Mouse (Mus musculus) liver, embryonic 12.5 days (tissue): Measurements from ENCODE around the gene Rbfox1. TPM values are rescaled to one million over a fixed set of nuclear protein-coding genes. Genes with fewer than 3 reads are reported as not detected.

Source experiments
- ATAC-seq: fragments of 200-750 bp; cut with Nextera tagmentation; 2 replicates; pipeline ENCODE4 v1.8.0; 2017; ENCODE audit warnings: moderate number of reproducible peaks, mild to moderate bottlenecking, moderate library complexity
- H3K27ac ChIP-seq: fragments of 300-500 bp; sonication (generic); 2 replicates; pipeline ENCODE4 v1.5.1; 2016; ENCODE audit warnings: mild to moderate bottlenecking
- H3K27me3 ChIP-seq: fragments of 300-500 bp; sonication (generic); replicated peaks from 2 replicates; pipeline ENCODE4 v1.6.1; 2016; ENCODE audit warnings: mild to moderate bottlenecking, moderate library complexity
- H3K36me3 ChIP-seq: fragments of 300-500 bp; sonication (generic); 2 replicates; pipeline ENCODE4 v1.6.1; 2016; ENCODE audit warnings: mild to moderate bottlenecking, moderate library complexity
- H3K4me1 ChIP-seq: fragments of 300-500 bp; sonication (generic); 2 replicates; pipeline ENCODE4 v1.6.1; 2016
- H3K4me2 ChIP-seq: fragments of 300-500 bp; sonication (generic); 2 replicates; pipeline ENCODE4 v1.6.1; 2016; ENCODE audit warnings: mild to moderate bottlenecking, moderate library complexity
- H3K4me3 ChIP-seq: fragments of 300-500 bp; sonication (generic); 2 replicates; pipeline ENCODE4 v1.5.1; 2016; ENCODE audit warnings: mild to moderate bottlenecking, moderate library complexity
- H3K9ac ChIP-seq: fragments of 300-500 bp; sonication (generic); 2 replicates; pipeline ENCODE4 v1.6.1; 2016; ENCODE audit warnings: mild to moderate bottlenecking, moderate library complexity
- H3K9me3 ChIP-seq: fragments of 300-500 bp; sonication (generic); replicated peaks from 2 replicates; pipeline ENCODE4 v1.6.1; 2016; ENCODE audit warnings: mild to moderate bottlenecking, moderate library complexity
- WGBS: fragments of 180-500 bp; shearing (Covaris S2); methylation state at CpG from one replicate; pipeline ENCODE4 v1.1.7; 2016; ENCODE audit not compliant: insufficient replicate concordance; 5-methylcytosine and 5-hydroxymethylcytosine counted together
- polyA plus RNA-seq: library from polyadenylated mRNA; unstranded; fragments of >200 nt; fragmentation: Nextera tagmentation; extraction: Ambion mirVana; gene quantifications from 2 replicates; pipeline ENCODE4 v1.2.1, GENCODE M21; 2016

The Rbfox1 gene
- polyA plus RNA-seq, 1 experiment from 2014 or later = 0.21 TPM

- 59% methylated on average over 6 of the region's 6 CpGs for WGBS
Measured at GRCm38 (mm10) chr16:7075749-7076148, 1190.6 kb downstream of the Rbfox1 start.

GRCm38 (mm10) chr16:7076305-7076704 lies 1191.2 kb downstream of the Rbfox1 start:
- no peak overlapping the region for H3K4me2 ChIP-seq
- H3K4me3 ChIP-seq = no peak overlapping the region
- H3K27me3 ChIP-seq = no peaks in the 10 kb centered on the region
- WGBS = 56% methylated on average over 1 of the region's 1 CpGs
- H3K4me1 ChIP-seq = no peaks in the 10 kb centered on the region
- H3K9me3 ChIP-seq = no peaks in the 10 kb centered on the region
- H3K27ac ChIP-seq = no peak overlapping the region
- no peaks in the 10 kb centered on the region for H3K36me3 ChIP-seq
- H3K9ac ChIP-seq = no peak overlapping the region
- ATAC-seq = no peak

More at GRCm38 (mm10) chr16:7075749-7076148, 1190.6 kb downstream of the Rbfox1 start:
- no peak overlapping the region for H3K27ac ChIP-seq
- H3K9me3 ChIP-seq = no peaks in the 10 kb centered on the region
- no peak for ATAC-seq
- H3K27me3 ChIP-seq = no peaks in the 10 kb centered on the region
- no peak overlapping the region for H3K4me3 ChIP-seq
- no peak overlapping the region for H3K4me2 ChIP-seq
- H3K9ac ChIP-seq = no peak overlapping the region
- H3K36me3 ChIP-seq = no peaks in the 10 kb centered on the region
- no peaks in the 10 kb centered on the region for H3K4me1 ChIP-seq

- no peak overlapping the region for H3K4me3 ChIP-seq
- no peak overlapping the region for H3K9ac ChIP-seq
- H3K36me3 ChIP-seq = no peaks in the 10 kb centered on the region
- no peaks in the 10 kb centered on the region for H3K9me3 ChIP-seq
- no peaks in the 10 kb centered on the region for H3K27me3 ChIP-seq
- H3K4me1 ChIP-seq = no peaks in the 10 kb centered on the region
- H3K27ac ChIP-seq = no peak overlapping the region
- no peak for ATAC-seq
- no peak overlapping the region for H3K4me2 ChIP-seq
- 74% methylated on average over 3 of the region's 3 CpGs for WGBS
Measured at GRCm38 (mm10) chr16:7076707-7077106, 1191.6 kb downstream of the Rbfox1 start.

GRCm38 (mm10) chr16:7081074-7081568 lies 1196.0 kb downstream of the Rbfox1 start:
- no peaks in the 10 kb centered on the region for H3K4me1 ChIP-seq
- 55% methylated on average over 3 of the region's 3 CpGs for WGBS

GRCm38 (mm10) chr16:7081684-7082255 lies 1196.6 kb downstream of the Rbfox1 start:
- Histone ChIP-seq H3K9ac (no peak overlapping the region), H3K4me2 (no peak overlapping the region), H3K4me3 (no peak overlapping the region), H3K4me1 (no peaks in the 10 kb centered on the region), H3K27me3 (no peaks in the 10 kb centered on the region), H3K27ac (no peak overlapping the region), H3K9me3 (no peaks in the 10 kb centered on the region), H3K36me3 (no peaks in the 10 kb centered on the region)
- 68% methylated on average over 5 of the region's 5 CpGs for WGBS
- no peak for ATAC-seq

More at GRCm38 (mm10) chr16:7081074-7081568, 1196.0 kb downstream of the Rbfox1 start:
- ATAC-seq = no peak
- no peak overlapping the region for H3K4me2 ChIP-seq
- H3K4me3 ChIP-seq = no peak overlapping the region
- no peaks in the 10 kb centered on the region for H3K9me3 ChIP-seq
- no peak overlapping the region for H3K27ac ChIP-seq
- H3K9ac ChIP-seq = no peak overlapping the region
- H3K36me3 ChIP-seq = no peaks in the 10 kb centered on the region
- no peaks in the 10 kb centered on the region for H3K27me3 ChIP-seq

- ATAC-seq = no peak
- no peak overlapping the region for H3K4me2 ChIP-seq
- no peak overlapping the region for H3K4me3 ChIP-seq
- no peaks in the 10 kb centered on the region for H3K27me3 ChIP-seq
- WGBS = 58% methylated on average over 2 of the region's 2 CpGs
- H3K36me3 ChIP-seq = no peaks in the 10 kb centered on the region
- no peak overlapping the region for H3K27ac ChIP-seq
- H3K9me3 ChIP-seq = no peaks in the 10 kb centered on the region
- no peak overlapping the region for H3K9ac ChIP-seq
- H3K4me1 ChIP-seq = no peaks in the 10 kb centered on the region
Measured at GRCm38 (mm10) chr16:7083937-7084336, 1198.8 kb downstream of the Rbfox1 start.

- no peaks in the 10 kb centered on the region for H3K9me3 ChIP-seq
- WGBS = 65% methylated on average over 10 of the region's 10 CpGs
- no peaks in the 10 kb centered on the region for H3K36me3 ChIP-seq
- ATAC-seq = no peak
- H3K27ac ChIP-seq = no peak overlapping the region
- no peaks in the 10 kb centered on the region for H3K27me3 ChIP-seq
- H3K4me3 ChIP-seq = no peak overlapping the region
- no peak overlapping the region for H3K9ac ChIP-seq
- no peak overlapping the region for H3K4me2 ChIP-seq
- H3K4me1 ChIP-seq = no peaks in the 10 kb centered on the region
Measured at GRCm38 (mm10) chr16:7088601-7089430, 1203.7 kb downstream of the Rbfox1 start.

GRCm38 (mm10) chr16:7089475-7089874 lies 1204.3 kb downstream of the Rbfox1 start:
- no peaks in the 10 kb centered on the region for H3K36me3 ChIP-seq
- WGBS = 64% methylated on average over 1 of the region's 1 CpGs
- H3K4me3 ChIP-seq = no peak overlapping the region
- H3K4me1 ChIP-seq = no peaks in the 10 kb centered on the region
- no peak overlapping the region for H3K4me2 ChIP-seq
- H3K9ac ChIP-seq = no peak overlapping the region
- no peak overlapping the region for H3K27ac ChIP-seq
- ATAC-seq = no peak
- H3K9me3 ChIP-seq = no peaks in the 10 kb centered on the region
- no peaks in the 10 kb centered on the region for H3K27me3 ChIP-seq

- Histone ChIP-seq H3K27me3 (no peaks in the 10 kb centered on the region), H3K4me3 (no peak overlapping the region), H3K27ac (no peak overlapping the region), H3K4me2 (no peak overlapping the region), H3K4me1 (no peaks in the 10 kb centered on the region), H3K9ac (no peak overlapping the region), H3K36me3 (no peaks in the 10 kb centered on the region), H3K9me3 (no peaks in the 10 kb centered on the region)
- 75% methylated on average over 6 of the region's 6 CpGs for WGBS
- ATAC-seq = no peak
Measured at GRCm38 (mm10) chr16:7090205-7090604, 1205.0 kb downstream of the Rbfox1 start.

GRCm38 (mm10) chr16:7092811-7093210 lies 1207.7 kb downstream of the Rbfox1 start:
- Histone ChIP-seq H3K36me3 (no peaks in the 10 kb centered on the region), H3K4me2 (no peak overlapping the region), H3K4me1 (no peaks in the 10 kb centered on the region), H3K27me3 (no peaks in the 10 kb centered on the region), H3K9me3 (no peaks in the 10 kb centered on the region), H3K27ac (no peak overlapping the region), H3K4me3 (no peak overlapping the region), H3K9ac (no peak overlapping the region)
- WGBS = 49% methylated on average over 4 of the region's 4 CpGs
- ATAC-seq = no peak

GRCm38 (mm10) chr16:7093686-7094085 lies 1208.5 kb downstream of the Rbfox1 start:
- H3K4me3 ChIP-seq = no peak overlapping the region
- H3K4me1 ChIP-seq = no peaks in the 10 kb centered on the region
- H3K9me3 ChIP-seq = no peaks in the 10 kb centered on the region
- 78% methylated on average over 3 of the region's 3 CpGs for WGBS
- H3K9ac ChIP-seq = no peak overlapping the region
- ATAC-seq = no peak
- no peaks in the 10 kb centered on the region for H3K27me3 ChIP-seq
- no peak overlapping the region for H3K4me2 ChIP-seq
- H3K36me3 ChIP-seq = no peaks in the 10 kb centered on the region
- H3K27ac ChIP-seq = no peak overlapping the region

GRCm38 (mm10) chr16:7094181-7094749 lies 1209.1 kb downstream of the Rbfox1 start:
- 58% methylated on average over 6 of the region's 7 CpGs for WGBS
- H3K9ac ChIP-seq = no peak overlapping the region
- H3K27ac ChIP-seq = no peak overlapping the region
- H3K4me2 ChIP-seq = no peak overlapping the region
- H3K9me3 ChIP-seq = no peaks in the 10 kb centered on the region
- no peaks in the 10 kb centered on the region for H3K36me3 ChIP-seq
- H3K4me3 ChIP-seq = no peak overlapping the region
- no peak for ATAC-seq
- H3K4me1 ChIP-seq = no peaks in the 10 kb centered on the region
- no peaks in the 10 kb centered on the region for H3K27me3 ChIP-seq
